Mouse (Mus musculus) hematopoietic stem cell, adult 5-6 weeks (primary cell): ENCODE measurements around the gene Cyth4. TPM values are rescaled to one million over a fixed set of nuclear protein-coding genes. Genes with fewer than 3 reads are reported as not detected.
A peak's percentile ranks its signal among the peaks of the same experiment; 100 is the strongest.

Experiments used
- ATAC-seq, 2 experiments: fragments of 125-278 bp in 1 of 2; replicated peaks in 1 of 2; 2 replicates each; pipeline ENCODE4 v1.8.0; 2016 to 2017; ENCODE audit warnings: inconsistent platforms in 2 of 2, mild to moderate bottlenecking in 2 of 2, moderate number of reproducible peaks in 2 of 2, low read depth in 1 of 2, moderate TSS enrichment in 1 of 2; ENCODE audit not compliant: low FRiP score in 2 of 2, poor library complexity in 2 of 2, severe bottlenecking in 2 of 2, insufficient read depth in 1 of 2, low TSS enrichment in 1 of 2
- total RNA-seq: library from RNA; stranded (forward); fragments of 172-1452, 232-1000 nt; gene quantifications from 2 replicates; pipeline ENCODE4 v1.2.3, GENCODE M21; 2017

Gene Cyth4
- total RNA-seq, 1 experiment from 2014 or later, result 50.4 TPM

- ATAC-seq, result peak; percentile 79 to 84
These were observed 24.0 kb upstream of the Cyth4 start, which contains the start of gene Rac2 for GRCm38 (mm10) chr15:78572658-78573397. TSS of gene Rac2 (minus strand) at chr15:78572783.

- ATAC-seq, result no peak
These were observed 20.5 kb upstream of the Cyth4 start for GRCm38 (mm10) chr15:78576284-78576810.

GRCm38 (mm10) chr15:78583352-78583751, 13.5 kb upstream of the Cyth4 start:
- ATAC-seq, result no peak

GRCm38 (mm10) chr15:78585404-78585803, 11.4 kb upstream of the Cyth4 start:
- ATAC-seq, result no peak

GRCm38 (mm10) chr15:78587050-78587994, 9.5 kb upstream of the Cyth4 start:
- peak; percentile 52 to 68 for ATAC-seq

GRCm38 (mm10) chr15:78588049-78588448, 8.8 kb upstream of the Cyth4 start:
- ATAC-seq, result no peak

GRCm38 (mm10) chr15:78588900-78589299, 7.9 kb upstream of the Cyth4 start:
- ATAC-seq, result peak; percentile 59 to 69

- ATAC-seq, result no peak
These were observed 6.9 kb upstream of the Cyth4 start for GRCm38 (mm10) chr15:78589936-78590335.

- ATAC-seq, result no peak
These were observed 6.1 kb upstream of the Cyth4 start for GRCm38 (mm10) chr15:78590785-78591184.

GRCm38 (mm10) chr15:78591680-78592451, 5.0 kb upstream of the Cyth4 start:
- ATAC-seq, result peak; percentile 18 to 55; a peak in 3 of 4 replicates

- ATAC-seq, result no peak
These were observed 4.3 kb upstream of the Cyth4 start for GRCm38 (mm10) chr15:78592452-78592968.

GRCm38 (mm10) chr15:78593896-78594425, 2.9 kb upstream of the Cyth4 start:
- no peak for ATAC-seq

- no peak for ATAC-seq
These were observed 2.0 kb upstream of the Cyth4 start for GRCm38 (mm10) chr15:78594831-78595230.

- no peak for ATAC-seq
These were observed 1.4 kb upstream of the Cyth4 start for GRCm38 (mm10) chr15:78595468-78595867.

- no peak for ATAC-seq
These were observed 343 bp upstream of the Cyth4 start for GRCm38 (mm10) chr15:78596504-78596903.

- peak in 1 of 2 experiments; percentile 5; a peak in 1 of 4 replicates for ATAC-seq
These were observed 882 bp downstream of the Cyth4 start for GRCm38 (mm10) chr15:78597729-78598128.

GRCm38 (mm10) chr15:78599124-78599523, 2.3 kb downstream of the Cyth4 start:
- ATAC-seq, result peak; percentile 68 to 70
